Mouse (Mus musculus): ENCODE results near the gene Card14.

DNA sequence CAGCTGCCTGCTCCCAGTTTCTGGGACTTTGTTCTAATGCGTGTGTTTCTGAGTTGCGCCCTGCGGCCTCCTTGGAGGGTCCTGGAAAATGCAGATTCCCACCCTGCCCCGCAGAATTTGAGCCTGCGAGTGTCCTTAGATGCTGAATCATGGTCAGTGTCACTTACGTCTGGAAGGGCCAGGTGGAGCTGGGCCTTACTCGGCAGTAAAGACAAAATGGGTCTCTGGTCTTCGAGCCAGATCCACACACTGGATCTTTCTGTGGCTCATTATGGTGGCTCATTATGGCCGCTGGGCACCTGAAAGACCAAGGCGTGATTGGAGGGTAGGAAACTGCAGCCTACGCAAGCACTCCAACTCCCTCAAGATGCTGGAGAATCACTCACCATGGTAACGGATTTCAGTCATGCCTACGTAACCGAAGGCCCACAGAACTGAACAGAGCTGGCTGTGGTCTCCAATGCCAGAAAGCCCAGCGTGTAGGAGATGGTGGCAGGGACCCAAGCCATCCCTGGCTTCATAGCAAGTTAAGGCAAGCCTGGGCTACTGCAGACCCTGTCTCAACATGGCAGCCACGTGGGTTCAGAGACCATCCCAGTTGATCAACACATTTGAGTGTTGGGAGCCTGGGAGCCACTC, 38.9 kb upstream of the Card14 start:
- TF ChIP-seq GATA1 (IDR thresholded peaks at IDR 0.05; ENCODE audit: borderline replicate concordance, low read length), result no peak
- no peak for TF ChIP-seq FLI1 (IDR thresholded peaks at IDR 0.05; ENCODE audit: low read length)
